Mouse (Mus musculus): ENCODE results near the gene Fxr1. TPM values are rescaled to one million over a fixed set of nuclear protein-coding genes. Genes with fewer than 3 reads are reported as not detected.

Gene Fxr1
- polyA plus RNA-seq, 1 experiment from 2014 or later: 73.9 TPM

DNA sequence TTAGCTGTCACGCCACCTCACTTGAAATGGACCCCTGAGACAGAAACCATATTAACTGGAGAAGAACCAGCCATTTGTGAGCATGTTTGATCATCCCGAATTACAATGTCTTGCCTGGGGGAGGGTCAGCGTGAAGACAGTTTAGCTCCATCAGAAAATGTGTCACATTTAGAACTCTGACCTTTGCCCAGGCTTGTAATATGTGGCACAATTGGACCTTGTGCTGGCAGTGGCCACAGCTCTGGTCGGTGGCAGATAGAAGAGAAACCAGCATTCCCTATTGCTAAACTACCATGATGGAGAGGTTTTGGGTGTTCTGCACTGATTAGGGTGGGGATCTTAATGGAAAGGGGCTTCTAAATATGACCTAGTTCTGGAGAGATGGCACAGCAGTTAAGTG is 100.1 kb downstream of the Fxr1 start:
- Histone ChIP-seq H3K4me3 (ENCODE audit: control insufficient read depth in 1 of 2, insufficient read depth in 1 of 2, low read depth in 1 of 2, low read length in 2 of 2) (no peak overlapping the region), H3K9ac (ENCODE audit: low read length) (no peak overlapping the region), H3K36me3 (ENCODE audit: control insufficient read depth, insufficient read depth, low read length) (no peaks in the 10 kb centered on the region), H3K4me1 (ENCODE audit: control insufficient read depth in 2 of 2, insufficient read depth in 2 of 2, low read length in 2 of 2) (no peaks in the 10 kb centered on the region), H3K27ac (replicated peaks in 1 of 2; ENCODE audit: control insufficient read depth in 1 of 2, insufficient read depth in 1 of 2, low read depth in 2 of 2, low read length in 2 of 2) (no peak overlapping the region), H3K4me2 (ENCODE audit: low read length) (no peak overlapping the region), H3K27me3 (ENCODE audit: control insufficient read depth, insufficient read depth, low read length) (no peaks in the 10 kb centered on the region), H3K9me3 (ENCODE audit: control insufficient read depth, low read length) (no peaks in the 10 kb centered on the region)
- WGBS: 81% methylated on average over 4 of the region's 4 CpGs
- no peak for ATAC-seq (ENCODE audit: insufficient number of reproducible peaks, insufficient read depth, low FRiP score, low read depth)

Other genes with a start within 250 kb of the Fxr1 start
- gene Ttc14, start 220.1 kb upstream of the Fxr1 start, polyA plus RNA-seq (2014; fragmentation: Nextera tagmentation; extraction: Ambion mirVana): 48.9 and 52.2 TPM in 2 replicates
- 0.96 and 1.2 TPM in 2 replicates for gene Ccdc39, start 175.6 kb upstream of the Fxr1 start, polyA plus RNA-seq (2014; fragmentation: Nextera tagmentation; extraction: Ambion mirVana)
- 149 TPM in 2 replicates for gene Dnajc19, start 61.4 kb downstream of the Fxr1 start, polyA plus RNA-seq (2014; fragmentation: Nextera tagmentation; extraction: Ambion mirVana)

Data from heart, embryonic 14.5 days (tissue).